Mouse (Mus musculus): ENCODE measurements around the gene Opalin. TPM values are rescaled to one million over a fixed set of nuclear protein-coding genes. Genes with fewer than 3 reads are reported as not detected.

Opalin gene
- polyA plus RNA-seq (2012; rRNA removed), result not detected in 2 replicates

- DNase-seq (ENCODE audit: low read depth, low spot score), result no peak
- WGBS, result 81% methylated on average over 3 of the region's 3 CpGs
Observed at GRCm38 (mm10) chr19:41076906-41077305, at the start of gene Opalin. Gene Opalin, minus strand, starts transcription at chr19:41077113.

GRCm38 (mm10) chr19:41123009-41123408 lies 46.1 kb upstream of the Opalin start:
- no peak for DNase-seq (ENCODE audit: low read depth, low spot score)
- 30% methylated on average over 3 of the region's 3 CpGs for WGBS

GRCm38 (mm10) chr19:41119924-41120323 lies 43.0 kb upstream of the Opalin start:
- no peak for DNase-seq (ENCODE audit: low read depth, low spot score)
- 84% methylated on average over 13 of the region's 13 CpGs for WGBS

- no peak for DNase-seq (ENCODE audit: low read depth, low spot score)
- WGBS, result 60% methylated on average over 6 of the region's 6 CpGs
Observed at GRCm38 (mm10) chr19:41118346-41118745, 41.4 kb upstream of the Opalin start.

GRCm38 (mm10) chr19:41117334-41117733 lies 40.4 kb upstream of the Opalin start:
- WGBS, result 72% methylated on average over 4 of the region's 4 CpGs
- no peak for DNase-seq (ENCODE audit: low read depth, low spot score)

GRCm38 (mm10) chr19:41114611-41115010 lies 37.7 kb upstream of the Opalin start:
- 47% methylated on average over 5 of the region's 5 CpGs for WGBS
- no peak for DNase-seq (ENCODE audit: low read depth, low spot score)

- 65% methylated on average over 17 of the region's 17 CpGs for WGBS
- no peak for DNase-seq (ENCODE audit: low read depth, low spot score)
Observed at GRCm38 (mm10) chr19:41113911-41114531, 37.1 kb upstream of the Opalin start.

GRCm38 (mm10) chr19:41112609-41113008 lies 35.7 kb upstream of the Opalin start:
- peak; percentile 29 for DNase-seq (ENCODE audit: low read depth, low spot score)
- WGBS, result 6% methylated on average over 6 of the region's 6 CpGs

GRCm38 (mm10) chr19:41109991-41110390 lies 33.1 kb upstream of the Opalin start:
- WGBS, result 36% methylated on average over 5 of the region's 5 CpGs

GRCm38 (mm10) chr19:41109496-41109895 lies 32.6 kb upstream of the Opalin start:
- no peak for DNase-seq (ENCODE audit: low read depth, low spot score)
- 59% methylated on average over 8 of the region's 8 CpGs for WGBS

More at GRCm38 (mm10) chr19:41109991-41110390, 33.1 kb upstream of the Opalin start:
- DNase-seq (ENCODE audit: low read depth, low spot score), result no peak

- 75% methylated on average over 7 of the region's 7 CpGs for WGBS
- DNase-seq (ENCODE audit: low read depth, low spot score), result no peak
Observed at GRCm38 (mm10) chr19:41108666-41109065, 31.8 kb upstream of the Opalin start.

GRCm38 (mm10) chr19:41107530-41107929 lies 30.6 kb upstream of the Opalin start:
- WGBS, result 31% methylated on average over 8 of the region's 8 CpGs
- DNase-seq (ENCODE audit: low read depth, low spot score), result no peak

GRCm38 (mm10) chr19:41104922-41105321 lies 28.0 kb upstream of the Opalin start:
- no peak for DNase-seq (ENCODE audit: low read depth, low spot score)

GRCm38 (mm10) chr19:41101390-41101789 lies 24.5 kb upstream of the Opalin start:
- DNase-seq (ENCODE audit: low read depth, low spot score), result no peak
- WGBS, result 74% methylated on average over 8 of the region's 8 CpGs

More at GRCm38 (mm10) chr19:41104922-41105321, 28.0 kb upstream of the Opalin start:
- WGBS, result 44% methylated on average over 8 of the region's 8 CpGs

GRCm38 (mm10) chr19:41100863-41101262 lies 23.9 kb upstream of the Opalin start:
- WGBS, result 92% methylated on average over 7 of the region's 7 CpGs

GRCm38 (mm10) chr19:41097038-41097437 lies 20.1 kb upstream of the Opalin start:
- no peak for DNase-seq (ENCODE audit: low read depth, low spot score)
- 72% methylated on average over 4 of the region's 4 CpGs for WGBS

More at GRCm38 (mm10) chr19:41100863-41101262, 23.9 kb upstream of the Opalin start:
- DNase-seq (ENCODE audit: low read depth, low spot score), result no peak

- 68% methylated on average over 2 of the region's 2 CpGs for WGBS
- DNase-seq (ENCODE audit: low read depth, low spot score), result no peak
Observed at GRCm38 (mm10) chr19:41091901-41092300, 15.0 kb upstream of the Opalin start.

- DNase-seq (ENCODE audit: low read depth, low spot score), result peak; percentile 13
- WGBS, result 4% methylated on average over 5 of the region's 5 CpGs
Observed at GRCm38 (mm10) chr19:41089833-41090232, 12.9 kb upstream of the Opalin start.

- no peak for DNase-seq (ENCODE audit: low read depth, low spot score)
- WGBS, result 36% methylated on average over 18 of the region's 18 CpGs
Observed at GRCm38 (mm10) chr19:41088491-41088890, 11.6 kb upstream of the Opalin start.

- WGBS, result 34% methylated on average over 4 of the region's 4 CpGs
Observed at GRCm38 (mm10) chr19:41087901-41088300, 11.0 kb upstream of the Opalin start.

GRCm38 (mm10) chr19:41086700-41087099 lies 9.8 kb upstream of the Opalin start:
- DNase-seq (ENCODE audit: low read depth, low spot score), result peak; percentile 45
- WGBS, result 0% methylated on average over 2 of the region's 2 CpGs

More at GRCm38 (mm10) chr19:41087901-41088300, 11.0 kb upstream of the Opalin start:
- DNase-seq (ENCODE audit: low read depth, low spot score), result no peak

- 86% methylated on average over 6 of the region's 6 CpGs for WGBS
- DNase-seq (ENCODE audit: low read depth, low spot score), result no peak
Observed at GRCm38 (mm10) chr19:41086289-41086688, 9.4 kb upstream of the Opalin start.

All from large intestine, adult 2 months (tissue).